Mouse (Mus musculus) layer of hippocampus, adult 6 months (tissue): ENCODE measurements around the gene Entpd7. TPM values are rescaled to one million over a fixed set of nuclear protein-coding genes. Genes with fewer than 3 reads are reported as not detected.

Source experiments
- long read RNA-seq, 2 experiments: library from polyadenylated mRNA; unstranded; transcript quantifications; one replicate each; pipeline ENCODE4 v2.0.0; 2019 to 2020
- polyA plus RNA-seq: library from polyadenylated mRNA; unstranded; fragments of <200 nt; fragmentation: Nextera tagmentation; gene quantifications from 2 replicates; pipeline ENCODE4 v1.2.3, GENCODE M21; 2021

Entpd7 gene
- 4.8 and 5.0 TPM in 2 replicates for polyA plus RNA-seq
- long read RNA-seq, experiment 1, full-length matches to known transcripts: 1 of 4 reads
- long read RNA-seq, experiment 1, partial matches to known transcripts: 0 of 4 reads
- long read RNA-seq, experiment 1, other reads (novel, unspliced or antisense): 3 of 4 reads
- long read RNA-seq, experiment 2, full-length matches to known transcripts: 7 of 9 reads
- long read RNA-seq, experiment 2, partial matches to known transcripts: 0 of 9 reads
- long read RNA-seq, experiment 2, other reads (novel, unspliced or antisense): 2 of 9 reads

GRCm38 (mm10) chr19:43689419-43690246 is at the start of gene Entpd7:
Gene Entpd7, plus strand, starts transcription at chr19:43689672.

DNA sequence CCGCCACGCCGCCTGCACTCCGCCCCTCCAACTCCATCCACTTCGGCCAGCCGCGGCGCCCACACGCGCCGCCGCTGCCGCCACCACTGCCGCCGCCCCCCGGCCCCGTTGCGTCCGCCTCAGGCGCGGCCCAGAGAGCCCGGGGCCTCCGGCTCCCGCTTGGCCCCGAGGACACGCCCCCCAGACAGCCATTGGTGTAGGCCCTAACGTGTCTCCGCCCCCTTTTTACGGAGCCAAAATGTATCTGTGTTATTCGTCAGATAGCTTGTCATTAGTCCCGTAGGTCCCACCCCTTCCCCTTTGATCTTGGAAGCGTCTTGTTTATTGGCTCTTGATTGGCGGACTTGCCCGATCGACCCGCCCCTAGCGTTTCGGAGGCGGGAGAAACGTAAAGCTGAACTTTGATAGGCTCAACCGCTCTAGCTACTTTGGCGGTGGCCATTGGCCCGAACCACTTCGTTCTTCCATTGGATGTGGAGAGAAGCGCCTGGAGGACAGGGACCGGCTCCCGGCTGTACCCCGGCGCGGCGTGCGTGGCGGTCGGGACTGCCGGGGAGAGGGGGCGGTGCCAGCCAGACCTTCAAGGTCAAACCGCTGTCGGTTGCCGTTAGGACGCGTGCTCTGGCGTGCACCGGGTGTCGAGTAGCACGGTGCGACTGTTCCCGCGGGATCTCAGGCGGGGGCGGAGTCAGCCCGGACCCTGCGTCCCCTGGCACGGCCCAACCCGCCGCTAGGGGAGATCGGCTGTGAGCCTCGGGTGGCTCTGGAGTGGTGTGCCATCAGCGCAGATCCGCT is 14.5 kb upstream of the Entpd7 start, which contains the start of gene Slc25a28:
Slc25a28 (minus strand) TSS at position 152 of the 795 bp plus-strand sequence.

GRCm38 (mm10) chr19:43752489-43753225 is 63.2 kb downstream of the Entpd7 start, which contains the start of the genes Cutc and Cox15:
Gene Cutc, plus strand, starts transcription at chr19:43752996.
Gene Cox15, minus strand, starts transcription at chr19:43753000.

GRCm38 (mm10) chr19:43781980-43782379 is 92.5 kb downstream of the Entpd7 start, which contains the start of gene Abcc2:
Gene Abcc2, plus strand, starts transcription at chr19:43782192.

Other genes starting within 250 kb of the Entpd7 start
- 16.4 TPM in 2 replicates for gene Cnnm1, start 249.2 kb upstream of the Entpd7 start, polyA plus RNA-seq
- gene Got1, start 165.1 kb upstream of the Entpd7 start, polyA plus RNA-seq: 362 and 411 TPM in 2 replicates
- not detected in 2 replicates for gene Nkx2-3, start 77.3 kb upstream of the Entpd7 start, polyA plus RNA-seq
- gene Slc25a28, start 14.8 kb upstream of the Entpd7 start, polyA plus RNA-seq: 3.9 and 4.6 TPM in 2 replicates
- gene Cutc, start 63.3 kb downstream of the Entpd7 start, polyA plus RNA-seq: 11.2 and 12.1 TPM in 2 replicates
- gene Cox15, start 63.3 kb downstream of the Entpd7 start, polyA plus RNA-seq: 2.9 and 5.7 TPM in 2 replicates
- 0.01 TPM in 1 of 2 replicates, not detected in the other for gene Abcc2, start 92.5 kb downstream of the Entpd7 start, polyA plus RNA-seq